Mouse (Mus musculus): ENCODE results near the gene Ap5s1. TPM values are rescaled to one million over a fixed set of nuclear protein-coding genes. Genes with fewer than 3 reads are reported as not detected.
A peak's percentile ranks its signal among the peaks of the same experiment; 100 is the strongest.

Ap5s1 gene
- polyA plus RNA-seq, 1 experiment from 2014 or later, result 37.3 TPM

GRCm38 (mm10) chr2:131262213-131262672 is 55.4 kb downstream of the Ap5s1 start, which contains the start of gene Pank2:
Gene Pank2 (plus strand): TSS chr2:131262495.
- 0% methylated on average over 43 of the region's 49 CpGs for WGBS
- peak; percentile 34; the same call in 1 of the 2 replicates for TF ChIP-seq CTCF (IDR thresholded peaks at IDR 0.05; ENCODE audit: low read depth)

More at GRCm38 (mm10) chr2:131262213-131262672, 55.4 kb downstream of the Ap5s1 start, which contains the start of gene Pank2:
- no peaks in the 10 kb centered on the region for H3K36me3 ChIP-seq (ENCODE audit: control insufficient read depth, insufficient read depth)
- ATAC-seq, result peak; percentile 99
- peak within 1 kb of the TSS; percentile 89 for H3K4me3 ChIP-seq (ENCODE audit: low read depth, low read length)
- H3K27ac ChIP-seq (ENCODE audit: low read depth, low read length), result peak within 1 kb of the TSS; percentile 100
- H3K4me1 ChIP-seq (replicated peaks; ENCODE audit: control insufficient read depth, insufficient read depth, low read length), result peaks cover 6% of the 10 kb centered on the region
- no peaks in the 10 kb centered on the region for H3K9me3 ChIP-seq (ENCODE audit: control insufficient read depth)
- peak within 1 kb of the TSS; percentile 76 for H3K4me2 ChIP-seq (replicated peaks; ENCODE audit: low read depth)
- peak within 1 kb of the TSS; percentile 91 for H3K9ac ChIP-seq (ENCODE audit: low read depth, low read length)
- H3K27me3 ChIP-seq (replicated peaks; ENCODE audit: control insufficient read depth, insufficient read depth, low read length), result no peaks in the 10 kb centered on the region

Other genes starting within 250 kb of the Ap5s1 start
- gene Gfra4, start 164.0 kb upstream of the Ap5s1 start, polyA plus RNA-seq (2015; fragmentation: Nextera tagmentation; extraction: Ambion mirVana), result 3.8 and 5.7 TPM in 2 replicates
- gene Adam33, start 143.3 kb upstream of the Ap5s1 start, polyA plus RNA-seq (2015; fragmentation: Nextera tagmentation; extraction: Ambion mirVana), result 2.7 and 5.1 TPM in 2 replicates
- 0.20 and 0.30 TPM in 2 replicates for gene Siglec1, start 120.3 kb upstream of the Ap5s1 start, polyA plus RNA-seq (2015; fragmentation: Nextera tagmentation; extraction: Ambion mirVana)
- 2.1 and 2.3 TPM in 2 replicates for gene Hspa12b, start 79.8 kb upstream of the Ap5s1 start, polyA plus RNA-seq (2015; fragmentation: Nextera tagmentation; extraction: Ambion mirVana)
- gene Gm11037, start 73.6 kb upstream of the Ap5s1 start, polyA plus RNA-seq (2015; fragmentation: Nextera tagmentation; extraction: Ambion mirVana), result not detected in 2 replicates
- 145 and 164 TPM in 2 replicates for gene 1700037H04Rik, start 47.0 kb upstream of the Ap5s1 start, polyA plus RNA-seq (2015; fragmentation: Nextera tagmentation; extraction: Ambion mirVana)
- 15.9 and 17.4 TPM in 2 replicates for gene Cenpb, start 27.0 kb upstream of the Ap5s1 start, polyA plus RNA-seq (2015; fragmentation: Nextera tagmentation; extraction: Ambion mirVana)
- 10.9 and 12.4 TPM in 2 replicates for gene Cdc25b, start 20.1 kb upstream of the Ap5s1 start, polyA plus RNA-seq (2015; fragmentation: Nextera tagmentation; extraction: Ambion mirVana)
- gene Spef1, start 19.8 kb upstream of the Ap5s1 start, polyA plus RNA-seq (2015; fragmentation: Nextera tagmentation; extraction: Ambion mirVana), result 2.0 and 2.1 TPM in 2 replicates
- gene Mavs, start 27.0 kb downstream of the Ap5s1 start, polyA plus RNA-seq (2015; fragmentation: Nextera tagmentation; extraction: Ambion mirVana), result 27.2 and 28.5 TPM in 2 replicates
- 32.4 and 35.1 TPM in 2 replicates for gene Pank2, start 55.4 kb downstream of the Ap5s1 start, polyA plus RNA-seq (2015; fragmentation: Nextera tagmentation; extraction: Ambion mirVana)
- gene Rnf24, start 145.8 kb downstream of the Ap5s1 start, polyA plus RNA-seq (2015; fragmentation: Nextera tagmentation; extraction: Ambion mirVana), result 1.1 and 1.4 TPM in 2 replicates

Measured in intestine, postnatal 0 days (tissue).